19 mouse cellular contexts compared by ENCODE assay signal in genomic region chr14:31382276-31382675, GRCm38 (mm10). TPM values are rescaled to one million over a fixed set of nuclear protein-coding genes. Genes with fewer than 3 reads are reported as not detected.
DNase-seq lines count a peak whose midpoint lies in the region.
"Had no signal": no experiment of that assay in that cellular context is flagged by ENCODE, and none has a peak within 500 bp of the region (broad histone marks: within the 10 kb centered on the region; RNA-seq: fewer than 3 reads in every experiment).

No protein-coding gene starts in this region.

- peak; percentile 44 for DNase-seq in adrenal gland, postnatal 10 days
- DNase-seq in adrenal gland, postnatal 4 days (ENCODE audit: low spot score in 2 of 2): no peak
- DNase-seq in heart, adult 11 months: peak; percentile 87
- DNase-seq in heart, adult 8-10 months (ENCODE audit: low spot score): no peak
- DNase-seq in left cerebral cortex, adult 8-10 months (ENCODE audit: low spot score in 2 of 2): peak; percentile 3 to 8
- DNase-seq in left cerebral cortex, postnatal 14 days (ENCODE audit: low spot score in 2 of 2): no peak
- peak; percentile 69 to 75 for DNase-seq in cerebellum, postnatal 25 days
- no peak for DNase-seq in frontal cortex, postnatal 14 days (ENCODE audit: low spot score in 2 of 2)
- DNase-seq: adrenal gland, postnatal 36 days; gastrocnemius, postnatal 10 days; kidney, adult 18-20 months; kidney, postnatal 4 days; layer of hippocampus, adult 9-11 months; left cerebral cortex, postnatal 4 days; liver, embryonic 13.5 days; lung, adult 2 months; lung, postnatal 10 days; thymus, adult 2 months; thymus, postnatal 36 days had no signal

- intact Hi-C loops in left cerebral cortex, postnatal 14 days (cut with DNase I): no loop called here

RNA-seq across cellular contexts. Expression of gene Capn7, which starts 45.8 kb away (rescaled TPM):
- 10 to 100 TPM; 33.7 to 40.9 TPM for total RNA-seq in adrenal gland, postnatal 10 days (2021)
- total RNA-seq in adrenal gland, postnatal 4 days (2021): 10 to 100 TPM; 47.0 to 53.0 TPM
- 10 to 100 TPM; 31.5 to 35.4 (median 32.6) TPM for total RNA-seq in heart, adult 8-10 months (2022)
- total RNA-seq in left cerebral cortex, adult 8-10 months (2022): 10 to 100 TPM; 30.4 to 33.8 (median 31.8) TPM
- total RNA-seq in left cerebral cortex, postnatal 14 days (2021): 10 to 100 TPM; 34.3 to 36.7 TPM

RNA-seq across cellular contexts. Expression of gene Sh3bp5, which starts 53.6 kb away (rescaled TPM):
- total RNA-seq in adrenal gland, postnatal 10 days (2021): 100 to 1,000 TPM; 107 to 135 TPM
- 100 to 1,000 TPM; 136 to 140 TPM for total RNA-seq in adrenal gland, postnatal 4 days (2021)
- total RNA-seq in heart, adult 8-10 months (2022): 10 to 100 TPM; 38.6 to 50.6 (median 50.1) TPM
- 10 to 100 TPM; 44.6 to 70.2 (median 56.1) TPM for total RNA-seq in left cerebral cortex, adult 8-10 months (2022)
- 10 to 100 TPM; 73.5 to 73.9 TPM for total RNA-seq in left cerebral cortex, postnatal 14 days (2021)

RNA-seq across cellular contexts. Expression of gene Dnah1, which starts 58.6 kb away (rescaled TPM):
- 1 to 10 TPM in 1 of 2 experiments, under 1 TPM in 1; 0.99 to 1.2 TPM for total RNA-seq in adrenal gland, postnatal 10 days (2021)
- 1 to 10 TPM; 2.4 to 3.2 TPM for total RNA-seq in adrenal gland, postnatal 4 days (2021)
- total RNA-seq in heart, adult 8-10 months (2022): under 1 TPM in 2 of 4 experiments, not detected in 2; 0.03 to 0.06 TPM
- 1 to 10 TPM; 4.9 to 7.0 (median 5.6) TPM for total RNA-seq in left cerebral cortex, adult 8-10 months (2022)
- 1 to 10 TPM; 2.0 to 3.0 TPM for total RNA-seq in left cerebral cortex, postnatal 14 days (2021)

Comparison
In these comparisons a context has a peak if more than half of its experiments do, and no peak if none do; other contexts are left out.
1. DNase-seq: peak in adrenal gland, postnatal 10 days (single experiment), heart, adult 11 months (single experiment), left cerebral cortex, adult 8-10 months (2 of 2) and cerebellum, postnatal 25 days (2 of 2); none in adrenal gland, postnatal 4 days (0 of 2), heart, adult 8-10 months (single experiment), left cerebral cortex, postnatal 14 days (0 of 2) and frontal cortex, postnatal 14 days (0 of 2).